Mouse (Mus musculus): ENCODE measurements around the gene Cntnap5a. TPM values are rescaled to one million over a fixed set of nuclear protein-coding genes. Genes with fewer than 3 reads are reported as not detected.

The Cntnap5a gene
- total and polyA plus RNA-seq, 3 experiments = not detected

DNA sequence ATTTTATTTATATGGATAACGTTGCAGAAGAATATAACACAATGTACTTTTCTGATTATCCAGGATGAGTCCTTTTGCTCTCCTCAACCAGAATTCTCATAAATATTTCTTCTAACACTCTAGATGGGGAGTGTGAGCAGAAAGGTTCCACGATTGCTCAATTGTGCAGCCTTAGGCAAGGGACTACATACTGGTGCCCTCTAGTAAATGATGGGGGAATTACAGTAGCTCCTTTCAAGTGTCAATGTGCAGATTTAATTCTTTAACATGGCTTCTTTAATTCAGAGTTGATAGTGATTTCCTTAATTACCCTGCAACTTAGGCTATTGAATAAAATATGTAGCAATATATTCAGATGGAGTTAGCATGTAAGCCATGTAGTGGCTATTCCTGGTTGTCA is 442.5 kb downstream of the Cntnap5a start:
- in situ Hi-C loops (cut with MboI; ENCODE audit: low pct_ligation_motif_present, low pct_unique_long_range_greater_than_20kb, low sequenced_read_pairs) = no loop called here
- Histone ChIP-seq H3K4me1 (ENCODE audit: control insufficient read depth in 1 of 2, insufficient read depth in 2 of 2) (no peaks in the 10 kb centered on the region), H3K9ac (ENCODE audit: insufficient read depth, low read depth) (no peak overlapping the region), H3K9me3 (replicated peaks; ENCODE audit: low read length) (peaks cover 30% of the 10 kb centered on the region), H3K79me2 (replicated peaks; ENCODE audit: control insufficient read depth, extremely low read depth, insufficient read depth, poor library complexity, severe bottlenecking) (no peaks in the 10 kb centered on the region), H3K27ac (ENCODE audit: insufficient read depth, low read depth) (no peak overlapping the region), H3K4me2 (ENCODE audit: insufficient read depth, low read depth, poor library complexity, severe bottlenecking) (no peak overlapping the region), H3K4me3 (replicated peaks in 1 of 3; ENCODE audit: low read depth in 2 of 3, low read length in 2 of 3, poor library complexity in 1 of 3) (no peak overlapping the region), H3K27me3 (replicated peaks) (no peaks in the 10 kb centered on the region), H3K36me3 (replicated peaks in 1 of 2; ENCODE audit: control insufficient read depth in 1 of 2, insufficient read depth in 1 of 2, low read length in 1 of 2) (no peaks in the 10 kb centered on the region)
- TF ChIP-seq UBTF (IDR thresholded peaks at IDR 0.05; ENCODE audit: low read depth, low read length) (no peak), KAT2A (IDR thresholded peaks at IDR 0.05; ENCODE audit: insufficient replicate concordance, low read length) (no peak), MEF2A (IDR thresholded peaks at IDR 0.05; ENCODE audit: borderline replicate concordance, low read depth, low read length) (no peak), IRF4 (IDR thresholded peaks at IDR 0.05; ENCODE audit: low read depth, low read length) (no peak), MAZ (IDR thresholded peaks at IDR 0.05; ENCODE audit: low read depth, low read length) (no peak), PAX5 (IDR thresholded peaks at IDR 0.05; ENCODE audit: low read length) (no peak), ETS1 (conservative IDR thresholded peaks at IDR 0.05; ENCODE audit: low read depth, low read length) (no peak), RCOR1 (conservative IDR thresholded peaks at IDR 0.05; ENCODE audit: low read depth, low read length) (no peak), SMC3 (IDR thresholded peaks at IDR 0.05; ENCODE audit: low read depth, low read length) (no peak), JUND (conservative IDR thresholded peaks at IDR 0.05; ENCODE audit: low read depth, low read length) (no peak), NRF1 (IDR thresholded peaks at IDR 0.05; ENCODE audit: low read depth, low read length) (no peak), MYC (IDR thresholded peaks at IDR 0.05; ENCODE audit: low read depth, low read length) (no peak), CTCF (conservative IDR thresholded peaks at IDR 0.05 in 1 of 2, IDR thresholded peaks at IDR 0.05 in 1 of 2; ENCODE audit: low read depth in 2 of 2, low read length in 2 of 2) (no peak), POLR2AphosphoS2 (IDR thresholded peaks at IDR 0.05; ENCODE audit: low read depth, low read length) (no peak), ZNF384 (IDR thresholded peaks at IDR 0.05; ENCODE audit: low read depth, low read length) (no peak), BHLHE40 (IDR thresholded peaks at IDR 0.05; ENCODE audit: low read depth, low read length) (no peak), ZMIZ1 (IDR thresholded peaks at IDR 0.05; ENCODE audit: low read depth, low read length) (no peak)
- no peak for DNase-seq (ENCODE audit: extremely low read depth)
- dilution Hi-C loops (cut with MboI; ENCODE audit: extremely low pct_ligation_motif_present, extremely low pct_unique_long_range_greater_than_20kb, low sequenced_read_pairs) = no loop called here

DNA sequence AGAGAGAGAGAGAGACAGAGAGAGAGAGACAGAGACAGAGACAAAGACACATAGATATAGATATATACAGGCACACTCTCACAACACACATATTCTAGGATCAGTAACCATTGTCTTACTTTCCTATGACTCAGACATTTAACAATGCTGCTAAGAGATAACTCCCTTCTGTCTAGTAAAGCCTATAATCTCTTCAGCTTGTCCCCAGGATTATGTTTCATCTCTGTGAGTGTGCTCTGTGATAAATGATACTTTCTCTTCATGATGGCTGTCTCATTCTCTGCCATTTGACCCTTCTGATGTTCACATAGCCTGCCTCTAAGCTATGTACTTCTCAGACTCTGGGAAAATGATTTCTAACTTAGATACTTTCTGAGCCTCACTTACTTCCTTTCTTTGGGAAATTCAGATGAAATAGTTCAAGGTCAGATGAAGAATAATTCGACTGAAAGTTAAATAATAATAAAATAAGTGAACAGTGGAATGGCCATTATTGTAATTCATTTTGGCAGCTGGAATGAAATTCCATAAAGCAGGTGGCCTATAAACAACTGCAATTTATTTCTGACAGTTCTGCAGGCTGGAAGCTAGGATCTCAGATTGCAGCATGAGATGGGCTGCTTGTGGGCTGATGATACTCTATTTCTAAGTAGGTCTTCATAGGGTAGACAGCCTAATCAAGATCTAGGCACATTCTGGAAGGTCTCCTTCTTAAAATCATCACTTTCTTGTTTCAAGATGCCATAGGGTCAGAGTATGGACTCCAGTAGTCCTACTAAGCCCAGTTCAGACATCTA is 444.1 kb downstream of the Cntnap5a start:
- no peaks in the 10 kb centered on the region for H3K4me1 ChIP-seq (ENCODE audit: control insufficient read depth in 1 of 2, insufficient read depth in 2 of 2)
- no peaks in the 10 kb centered on the region for H3K36me3 ChIP-seq (replicated peaks in 1 of 2; ENCODE audit: control insufficient read depth in 1 of 2, insufficient read depth in 1 of 2, low read length in 1 of 2)
- dilution Hi-C loops (cut with MboI; ENCODE audit: extremely low pct_ligation_motif_present, extremely low pct_unique_long_range_greater_than_20kb, low sequenced_read_pairs) = no loop called here
- no peak overlapping the region for H3K27ac ChIP-seq (ENCODE audit: insufficient read depth, low read depth)
- no peak overlapping the region for H3K4me3 ChIP-seq (replicated peaks in 1 of 3; ENCODE audit: low read depth in 2 of 3, low read length in 2 of 3, poor library complexity in 1 of 3)
- no peak overlapping the region for H3K4me2 ChIP-seq (ENCODE audit: insufficient read depth, low read depth, poor library complexity, severe bottlenecking)
- in situ Hi-C loops (cut with MboI; ENCODE audit: low pct_ligation_motif_present, low pct_unique_long_range_greater_than_20kb, low sequenced_read_pairs) = no loop called here
- no peaks in the 10 kb centered on the region for H3K27me3 ChIP-seq (replicated peaks)
- H3K79me2 ChIP-seq (replicated peaks; ENCODE audit: control insufficient read depth, extremely low read depth, insufficient read depth, poor library complexity, severe bottlenecking) = no peaks in the 10 kb centered on the region
- TF ChIP-seq MEF2A (IDR thresholded peaks at IDR 0.05; ENCODE audit: borderline replicate concordance, low read depth, low read length) (no peak), ZKSCAN1 (IDR thresholded peaks at IDR 0.05; ENCODE audit: borderline replicate concordance, low read depth, low read length) (no peak), TBP (conservative IDR thresholded peaks at IDR 0.05; ENCODE audit: low read depth, low read length) (no peak), TCF12 (IDR thresholded peaks at IDR 0.05; ENCODE audit: low read depth, low read length) (no peak), MYC (IDR thresholded peaks at IDR 0.05; ENCODE audit: low read depth, low read length) (no peak), SIN3A (IDR thresholded peaks at IDR 0.05; ENCODE audit: low read length) (no peak), USF1 (IDR thresholded peaks at IDR 0.05; ENCODE audit: low read depth, low read length) (no peak), CHD2 (IDR thresholded peaks at IDR 0.05; ENCODE audit: low read length) (no peak), HCFC1 (IDR thresholded peaks at IDR 0.05; ENCODE audit: low read depth, low read length) (no peak), IRF4 (IDR thresholded peaks at IDR 0.05; ENCODE audit: low read depth, low read length) (no peak), JUND (conservative IDR thresholded peaks at IDR 0.05; ENCODE audit: low read depth, low read length) (no peak), BHLHE40 (IDR thresholded peaks at IDR 0.05; ENCODE audit: low read depth, low read length) (no peak), GABPA (IDR thresholded peaks at IDR 0.05; ENCODE audit: insufficient replicate concordance, low read depth, low read length) (no peak), PAX5 (IDR thresholded peaks at IDR 0.05; ENCODE audit: low read length) (no peak), MAFK (IDR thresholded peaks at IDR 0.05; ENCODE audit: insufficient replicate concordance, low read length) (no peak), NRF1 (IDR thresholded peaks at IDR 0.05; ENCODE audit: low read depth, low read length) (no peak), CTCF (conservative IDR thresholded peaks at IDR 0.05 in 1 of 2, IDR thresholded peaks at IDR 0.05 in 1 of 2; ENCODE audit: low read depth in 2 of 2, low read length in 2 of 2) (no peak), ZNF384 (IDR thresholded peaks at IDR 0.05; ENCODE audit: low read depth, low read length) (no peak)
- H3K9me3 ChIP-seq (replicated peaks; ENCODE audit: low read length) = peaks cover 21% of the 10 kb centered on the region
- no peak overlapping the region for H3K9ac ChIP-seq (ENCODE audit: insufficient read depth, low read depth)
- no peak for DNase-seq (ENCODE audit: extremely low read depth)
